Mouse (Mus musculus): ENCODE results near the gene Inka1.

Inka1 gene

DNA sequence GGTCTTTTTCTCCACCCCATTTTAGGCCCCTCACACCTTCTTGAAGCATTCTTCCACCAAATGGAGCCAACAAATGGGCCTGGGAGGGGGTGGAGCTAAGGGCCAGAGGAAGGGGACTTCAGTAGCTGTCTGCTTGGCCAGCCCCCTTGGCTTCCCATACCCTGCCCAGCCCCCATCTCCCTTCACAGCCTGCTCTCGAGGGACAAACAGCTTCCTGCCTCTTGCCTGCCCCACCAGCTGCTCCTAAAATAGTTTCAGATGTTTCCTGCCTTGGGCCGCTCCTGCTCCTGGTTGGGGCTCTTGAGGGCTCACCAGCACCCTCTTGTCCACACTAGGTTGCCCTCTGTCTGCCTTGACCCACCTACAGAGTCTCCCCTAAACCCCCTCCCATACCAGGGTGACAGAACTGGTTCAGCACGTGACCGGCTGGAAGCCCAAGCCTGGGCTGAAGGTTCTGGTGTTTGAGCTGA, 2.2 kb downstream of the Inka1 start:
- DNase-seq, result peak; percentile 88

DNA sequence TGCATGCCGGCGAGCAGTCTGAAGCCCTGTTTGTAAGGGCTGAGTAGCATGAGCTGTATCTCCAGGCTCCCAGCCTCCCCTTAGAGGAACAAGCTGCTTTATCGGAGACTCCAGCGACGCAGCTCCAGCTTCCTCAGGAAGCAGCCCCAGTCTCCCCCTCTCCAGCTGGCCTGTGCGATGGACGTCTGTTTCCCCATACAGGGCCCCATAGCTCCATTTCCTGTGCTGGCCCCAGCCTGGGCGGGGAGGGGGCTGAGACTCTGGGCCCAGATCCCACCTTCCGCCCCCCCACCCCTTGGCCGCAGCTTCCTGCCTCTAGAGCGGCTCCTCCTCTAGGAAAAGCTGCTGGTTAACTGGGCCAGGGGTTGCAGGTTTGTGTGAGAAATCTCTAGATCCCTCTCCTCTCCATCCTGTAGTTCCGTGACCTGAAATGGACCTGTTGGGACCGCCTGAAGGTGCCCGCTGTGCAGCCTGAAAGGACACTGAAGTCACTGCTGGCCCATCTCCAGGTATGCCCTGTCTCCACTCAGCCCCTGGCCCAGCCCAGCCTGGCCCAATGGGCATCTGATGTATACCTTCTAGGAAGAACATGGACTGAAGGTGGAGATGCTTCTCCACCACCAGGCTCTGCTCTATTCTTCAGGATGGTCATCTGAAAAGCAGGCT, 2.9 kb downstream of the Inka1 start, which contains the start of gene Gm20661:
TSS of gene Gm20661 (plus strand) at position 378 of the 666 bp plus-strand sequence.
- peak; percentile 72 for DNase-seq

DNA sequence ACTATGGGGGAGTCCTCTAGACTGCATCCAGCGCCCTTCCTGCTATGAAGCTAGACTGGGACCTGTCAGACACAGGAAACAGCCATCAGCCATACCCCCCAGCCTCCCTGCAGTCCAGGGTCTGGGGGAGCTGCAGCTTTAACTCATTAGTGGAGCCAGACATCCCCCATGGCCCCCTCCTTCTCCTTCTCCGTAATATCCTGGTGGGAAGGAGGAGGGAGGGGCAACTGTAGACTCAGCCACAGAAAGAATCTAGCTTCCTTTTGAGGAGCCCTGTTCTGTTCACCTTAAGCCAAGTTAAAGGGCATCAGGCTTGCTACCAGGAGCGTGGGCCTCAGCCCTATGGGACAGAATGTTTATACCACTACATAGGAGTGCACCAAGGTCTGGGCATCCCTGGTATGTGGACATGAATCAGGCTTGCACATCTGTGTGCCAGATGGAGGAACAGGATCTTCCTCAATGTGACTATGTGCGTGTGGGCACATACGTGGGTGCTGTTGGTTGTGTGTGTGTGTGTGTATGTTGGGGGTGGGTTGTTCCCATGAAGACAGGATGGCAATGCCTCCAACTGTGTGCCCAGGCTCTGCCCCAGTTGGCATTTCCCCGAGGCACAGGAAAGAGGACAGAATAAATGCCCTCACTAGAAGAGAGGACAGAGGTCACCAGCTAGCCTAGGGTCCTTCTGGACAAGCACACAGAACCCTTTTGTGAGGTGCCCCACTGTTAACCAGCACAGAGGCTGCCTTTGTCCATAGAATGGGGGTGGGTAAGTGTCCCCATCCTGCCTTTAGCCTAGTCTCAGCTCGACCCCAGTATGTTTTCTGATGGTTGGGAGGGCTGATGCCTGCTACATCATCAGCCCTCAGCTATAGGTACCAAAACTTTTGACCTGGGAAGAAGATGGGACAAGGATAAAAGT, 3.7 kb downstream of the Inka1 start:
- no peak for DNase-seq

DNA sequence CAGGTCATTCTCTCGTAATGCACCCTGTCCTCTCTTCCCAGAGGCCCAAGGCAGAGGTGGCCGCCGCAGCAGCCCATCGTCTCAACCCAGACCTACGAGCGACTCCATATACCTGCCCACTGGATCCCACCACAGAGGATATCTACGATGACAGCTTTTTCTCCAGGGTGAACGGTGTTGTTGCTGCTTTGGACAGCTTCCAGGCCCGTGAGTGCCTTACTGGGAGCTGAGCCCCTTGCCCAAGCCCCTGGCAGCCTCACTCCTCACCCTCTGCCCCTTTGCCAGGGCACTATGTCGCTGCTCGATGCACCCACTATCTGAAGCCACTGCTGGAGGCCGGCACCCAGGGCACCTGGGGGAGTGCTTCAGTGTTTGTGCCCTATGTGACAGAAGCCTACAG, 6.9 kb downstream of the Inka1 start:
- no peak for DNase-seq

DNA sequence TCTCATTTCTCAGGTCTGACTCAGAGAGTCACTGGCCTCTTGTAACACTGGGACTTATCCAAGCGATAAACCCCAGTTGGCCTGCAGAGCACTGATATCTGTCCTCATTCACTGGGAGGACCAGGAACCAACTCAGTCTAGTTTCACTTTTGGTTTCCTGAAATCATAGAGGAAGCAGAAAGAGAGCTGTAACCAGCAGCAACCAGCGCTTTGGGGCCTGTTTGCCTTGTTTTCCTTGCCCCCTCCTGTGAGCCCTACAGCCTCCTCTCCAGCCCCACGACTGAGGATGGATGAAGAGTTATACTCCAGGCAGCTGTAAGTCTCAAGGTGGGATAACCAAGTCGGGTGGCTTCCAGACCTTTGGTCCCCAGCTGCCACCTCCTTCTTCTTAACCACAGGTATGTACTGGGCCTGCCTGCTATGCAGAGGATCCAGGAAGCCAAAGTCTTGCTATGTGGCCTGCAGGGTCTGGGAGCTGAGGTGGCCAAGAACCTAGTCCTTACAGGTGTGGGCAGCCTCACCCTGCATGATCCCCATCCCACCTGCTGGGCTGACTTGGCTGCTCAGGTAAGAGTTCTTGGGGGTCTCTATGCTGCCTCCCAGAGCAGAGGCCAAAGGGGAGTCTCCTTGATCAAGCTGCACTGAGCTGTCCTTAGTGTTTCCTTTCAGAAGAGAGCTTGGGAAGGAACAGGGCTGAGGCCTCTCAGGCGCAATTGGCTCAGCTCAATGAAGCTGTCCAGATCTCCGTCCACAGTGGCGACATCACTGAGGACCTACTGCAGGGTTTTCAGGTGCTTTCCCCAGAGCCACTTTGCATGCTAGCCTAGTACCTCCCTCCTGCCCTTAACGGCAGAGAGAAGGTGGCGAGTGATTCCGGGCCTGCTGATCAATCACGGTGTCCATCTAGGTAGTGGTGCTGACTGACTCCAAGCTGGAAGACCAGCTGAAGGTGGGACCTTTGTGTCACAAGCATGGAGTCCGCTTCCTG, 10.0 kb downstream of the Inka1 start, which contains the start of gene Uba7:
TSS of gene Uba7 (plus strand) at position 107 of the 988 bp plus-strand sequence.
- DNase-seq, result peak; percentile 59

DNA sequence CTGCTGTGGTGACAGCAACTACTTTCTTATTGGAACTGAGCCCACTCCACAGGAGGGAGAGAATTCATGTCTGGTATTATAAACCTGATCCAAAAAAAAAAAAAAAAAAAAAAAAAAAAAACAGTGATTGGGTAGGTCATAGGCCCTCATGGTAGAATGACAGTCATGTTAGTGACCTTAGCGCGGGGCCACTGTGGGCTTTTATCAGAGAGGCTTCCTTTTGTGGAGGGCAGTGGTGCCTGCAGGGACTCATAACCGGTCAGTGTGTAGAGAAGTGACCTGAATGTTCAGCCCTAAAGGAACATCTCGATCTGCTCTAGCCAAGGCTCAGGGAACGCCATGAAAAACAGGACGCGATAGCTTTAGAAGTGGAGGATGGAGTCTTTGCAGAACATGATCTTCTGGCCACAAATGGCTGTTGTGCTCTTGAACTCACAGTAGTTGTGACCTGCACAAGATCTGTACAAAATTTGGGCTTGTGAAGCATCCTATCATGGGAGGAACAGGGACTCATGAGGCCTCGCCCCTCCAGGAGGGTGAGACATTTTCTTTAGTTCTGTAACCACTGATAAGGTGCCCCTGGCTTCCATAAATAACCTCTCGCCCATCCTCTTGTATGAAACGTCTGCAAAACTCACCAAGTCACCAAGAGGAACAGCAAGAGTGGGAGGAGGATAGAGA, 11.0 kb downstream of the Inka1 start:
- DNase-seq, result no peak

DNA sequence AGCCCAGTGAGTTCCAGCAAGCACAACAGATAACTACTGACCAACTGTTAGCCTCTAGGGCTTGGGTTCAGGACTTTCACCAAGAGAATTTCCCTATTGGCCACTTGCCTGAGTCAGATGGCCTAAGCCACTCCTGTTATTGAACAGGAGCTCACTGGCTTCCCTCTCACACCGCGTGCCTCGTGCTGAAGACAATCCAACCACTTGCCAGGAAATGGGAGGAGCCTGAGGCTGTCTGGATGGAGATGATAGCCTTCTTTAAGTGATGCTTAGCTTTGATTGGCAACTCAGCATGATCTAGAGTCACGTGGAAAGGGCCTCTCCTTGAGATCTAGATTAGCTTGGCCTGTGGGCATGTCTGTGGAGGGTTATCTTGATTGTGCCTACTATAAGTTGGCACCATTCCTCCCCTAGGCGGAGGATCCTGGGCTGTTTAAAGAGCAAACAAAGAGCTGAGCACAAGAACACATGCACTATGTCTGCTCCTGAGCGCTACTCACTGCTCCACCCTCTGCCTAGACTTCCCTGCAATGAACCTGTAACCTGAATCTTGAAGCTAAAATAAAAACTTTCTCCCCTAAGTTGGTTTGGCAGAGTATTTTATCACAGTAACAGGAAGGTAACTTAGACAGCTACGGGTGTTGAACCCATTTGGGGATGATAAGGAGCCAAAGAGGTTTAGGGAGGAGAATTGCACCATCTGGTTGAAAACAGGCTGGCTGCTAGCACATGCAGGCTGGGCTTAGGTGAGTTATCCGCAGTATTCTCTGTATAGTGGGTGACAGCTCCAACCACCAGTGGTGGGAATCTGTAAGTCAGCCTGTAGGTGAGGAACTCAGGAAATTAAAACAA, 13.8 kb downstream of the Inka1 start:
- no peak for DNase-seq

DNA sequence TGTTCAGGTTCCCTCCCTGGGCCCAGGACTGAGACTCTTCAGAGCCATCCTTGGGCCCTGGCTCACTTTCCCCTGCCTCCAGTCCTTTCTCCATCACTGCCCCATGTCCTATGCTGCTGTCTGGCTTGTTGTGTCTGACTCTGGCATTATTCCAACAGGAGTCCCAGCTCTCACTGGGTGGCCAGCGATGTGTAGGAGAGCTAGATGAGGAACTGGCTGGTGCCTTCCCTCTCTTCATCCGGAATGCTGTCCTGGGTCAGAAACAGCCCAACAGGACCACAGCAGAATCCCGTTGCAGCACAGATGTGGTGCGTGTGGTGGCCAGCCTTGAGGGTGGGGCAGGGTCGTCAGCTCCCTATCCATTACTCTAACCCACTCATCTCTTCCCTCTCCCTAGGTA, 15.4 kb downstream of the Inka1 start:
- DNase-seq, result no peak

DNA sequence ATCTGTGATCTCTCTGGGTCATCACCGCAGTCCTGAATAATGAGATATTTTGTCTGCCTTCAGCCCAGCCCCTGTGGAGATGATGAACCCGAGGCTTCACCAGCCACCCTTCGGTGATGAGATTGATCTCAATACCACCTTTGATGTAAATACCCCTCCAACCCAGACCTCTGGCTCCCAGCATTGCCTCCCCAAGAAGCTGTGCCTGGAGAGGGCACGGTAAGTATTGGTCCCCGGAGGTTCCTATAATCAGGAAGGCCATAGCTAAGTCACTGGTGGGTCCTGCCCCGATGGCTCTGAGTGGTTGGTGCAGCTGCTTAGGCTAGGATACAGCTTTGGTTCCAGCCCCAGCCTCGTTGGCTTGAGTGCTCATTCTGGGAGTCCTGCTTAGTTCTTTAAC, 17.1 kb downstream of the Inka1 start:
- no peak for DNase-seq

DNA sequence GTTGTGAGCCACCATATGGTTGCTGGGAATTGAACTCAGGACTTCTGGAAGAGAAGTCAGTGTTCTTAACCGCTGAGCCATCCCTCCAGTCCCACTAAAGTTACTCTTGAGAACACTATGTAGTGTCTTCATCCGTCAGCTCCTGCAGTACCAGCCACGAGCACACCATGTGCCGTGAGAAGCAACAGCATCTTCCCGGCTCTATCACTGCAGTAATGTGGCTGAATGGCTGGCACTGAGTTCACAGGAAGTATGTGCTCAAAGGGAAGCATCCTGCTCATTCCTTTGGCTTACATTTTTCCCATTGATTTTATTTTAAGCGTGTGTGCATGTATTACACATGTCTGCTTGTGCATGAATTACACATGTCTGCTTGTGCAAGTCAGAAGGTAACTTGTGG, 18.2 kb downstream of the Inka1 start:
- no peak for DNase-seq

DNA sequence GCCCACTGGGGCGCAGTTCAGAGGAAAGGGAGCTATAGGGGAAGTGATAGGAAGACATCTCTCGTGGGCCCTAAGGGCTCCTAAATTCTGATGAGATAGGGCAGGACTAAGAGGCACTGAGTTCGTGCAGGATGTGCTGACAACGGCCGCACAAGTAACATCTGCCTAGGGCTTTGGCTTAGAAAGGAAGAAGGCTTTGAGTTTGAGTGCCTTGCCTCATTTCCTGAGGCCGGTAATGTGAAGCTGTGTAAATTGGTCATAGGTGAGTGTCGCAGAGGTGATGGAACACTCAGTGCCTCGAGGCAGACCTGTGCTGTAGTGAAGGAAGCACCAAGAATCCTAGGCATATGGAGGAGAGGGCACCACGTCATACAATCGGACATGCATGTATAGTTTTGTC, 19.0 kb downstream of the Inka1 start:
- no peak for DNase-seq

DNA sequence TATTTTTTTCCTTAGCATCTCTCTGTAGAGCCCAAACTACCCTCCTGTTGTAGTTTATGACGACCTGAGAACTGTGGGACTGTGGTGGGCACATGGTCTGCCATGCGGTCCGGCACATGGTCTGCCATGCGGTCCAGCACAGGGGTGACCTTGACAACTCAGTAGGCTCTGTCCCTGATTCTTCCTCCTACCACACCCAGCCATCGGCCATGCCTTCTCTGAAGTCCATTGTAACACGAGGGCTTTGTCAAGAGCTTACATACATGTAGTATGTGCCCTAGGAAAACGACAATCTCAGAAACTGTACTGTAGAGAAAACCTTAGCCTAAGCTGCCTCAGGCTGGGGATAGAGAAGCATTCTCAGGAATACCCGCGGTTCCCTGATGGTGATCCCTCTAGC, 21.0 kb downstream of the Inka1 start:
- no peak for DNase-seq

DNA sequence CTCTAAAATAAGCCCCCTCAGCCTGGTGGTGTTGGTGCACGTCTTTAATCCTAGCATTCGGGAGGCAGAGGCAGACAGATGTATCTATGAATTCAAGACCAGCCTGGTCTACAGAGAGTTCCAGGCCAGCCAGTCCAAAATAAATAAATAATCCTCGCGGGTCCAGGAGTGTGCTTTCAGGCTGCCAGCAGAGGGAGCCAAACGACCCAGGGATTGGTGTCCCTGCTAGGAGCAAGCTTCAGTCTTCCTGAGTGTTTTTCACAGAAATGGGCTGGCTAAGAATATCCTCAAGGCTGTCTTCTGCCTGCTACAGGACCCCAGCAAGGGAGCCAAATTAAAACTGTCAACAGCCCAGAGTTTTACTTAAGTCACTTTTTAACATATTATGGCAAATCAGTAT, 22.0 kb downstream of the Inka1 start:
- DNase-seq, result peak; percentile 85

DNA sequence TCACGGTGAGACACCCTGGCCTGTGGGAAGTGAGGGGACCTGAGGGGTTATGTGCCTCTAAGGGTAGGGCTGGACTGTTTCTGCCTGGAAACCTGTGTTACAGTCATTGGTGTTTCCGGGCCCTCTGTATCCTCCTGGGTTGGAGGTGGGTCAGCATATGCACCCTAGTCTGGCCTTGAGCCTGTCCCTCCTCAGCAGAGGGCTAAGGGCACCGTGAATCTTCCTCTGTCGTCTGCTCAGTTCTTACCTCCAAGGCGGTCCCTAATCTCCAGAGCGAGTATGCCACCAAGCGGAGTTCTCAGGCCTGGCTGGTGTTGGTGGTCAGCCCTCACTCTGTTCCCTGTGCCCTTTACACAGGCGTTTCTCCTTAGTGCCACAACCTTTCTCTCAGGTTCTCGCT, 22.8 kb downstream of the Inka1 start:
- DNase-seq, result no peak

DNA sequence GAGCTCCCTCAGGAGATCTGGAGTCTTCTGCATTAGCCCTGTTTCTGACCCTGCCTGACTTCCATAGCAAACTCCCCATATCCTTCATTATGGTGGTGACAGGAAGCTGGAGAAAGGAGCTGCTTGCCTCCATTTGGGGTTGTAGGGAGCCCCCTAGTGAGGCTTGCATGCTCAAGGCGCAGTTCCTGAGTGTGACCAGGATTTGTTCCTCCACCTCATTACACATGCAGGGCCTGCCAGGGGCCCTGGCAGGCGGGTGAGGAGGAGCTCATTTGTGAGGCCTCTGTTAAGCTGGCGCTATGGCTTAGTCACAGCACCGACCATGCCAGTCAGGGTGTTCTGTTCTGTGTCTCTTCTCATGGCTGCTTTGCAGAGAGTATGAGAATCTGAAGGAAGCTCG, 23.8 kb downstream of the Inka1 start:
- DNase-seq, result no peak

DNA sequence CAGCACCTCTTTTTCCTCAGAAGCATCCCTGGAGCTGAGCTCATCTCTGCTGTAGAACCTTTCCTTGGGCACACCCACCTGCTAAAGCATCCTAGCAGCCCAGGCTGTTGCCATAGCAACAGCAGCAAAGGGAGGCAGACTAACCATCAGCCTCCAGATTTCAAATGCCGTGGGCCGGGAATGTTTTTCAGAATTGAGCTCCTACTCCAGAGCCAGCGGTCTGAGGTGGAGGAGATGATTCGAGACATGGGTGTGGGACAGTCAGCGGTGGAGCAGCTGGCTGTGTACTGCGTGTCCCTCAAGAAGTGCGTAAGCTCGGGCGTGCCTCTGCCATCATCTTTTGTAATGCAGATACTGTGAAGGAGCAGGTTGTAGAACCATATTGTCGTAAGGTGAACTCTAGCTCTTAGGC, 24.3 kb downstream of the Inka1 start:
- no peak for DNase-seq

DNA sequence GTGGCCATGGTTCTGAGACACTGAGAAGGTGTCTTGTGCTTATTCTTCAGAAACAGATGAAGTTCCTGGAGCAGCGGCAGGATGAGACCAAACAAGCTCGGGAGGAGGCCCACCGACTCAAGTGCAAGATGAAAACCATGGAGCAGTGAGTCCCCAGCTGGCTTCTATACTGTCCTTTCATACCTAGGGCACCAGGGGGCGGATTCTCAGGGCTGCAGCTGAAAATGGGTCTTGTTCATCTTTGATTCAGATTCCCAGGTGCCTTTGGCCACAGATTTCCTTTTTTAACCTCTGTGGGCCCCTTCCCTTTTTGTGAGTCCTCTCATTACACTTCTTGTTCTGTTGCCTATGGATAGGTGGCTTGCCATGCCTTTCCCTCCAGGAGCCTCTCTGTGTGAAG, 24.8 kb downstream of the Inka1 start:
- no peak for DNase-seq

DNA sequence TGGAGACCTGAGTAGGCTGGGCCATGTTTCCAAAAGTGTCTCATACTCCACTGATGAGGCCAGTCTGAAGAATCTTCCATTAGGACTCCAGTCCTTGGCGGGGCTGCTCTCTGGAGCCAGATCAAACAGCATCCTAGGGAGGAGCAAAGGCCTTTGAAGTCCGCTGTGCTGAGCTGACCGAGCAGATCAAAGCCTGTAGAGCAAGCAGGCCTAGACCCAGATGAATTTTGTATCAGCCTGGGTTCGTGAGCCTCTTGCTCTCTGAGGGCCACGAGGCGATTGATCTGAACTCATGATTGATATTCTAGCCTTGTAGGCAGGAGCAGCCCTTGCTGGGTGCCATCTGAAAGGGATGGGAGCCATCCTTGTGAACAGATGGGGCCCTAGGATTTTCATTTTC, 25.8 kb downstream of the Inka1 start:
- no peak for DNase-seq

DNA sequence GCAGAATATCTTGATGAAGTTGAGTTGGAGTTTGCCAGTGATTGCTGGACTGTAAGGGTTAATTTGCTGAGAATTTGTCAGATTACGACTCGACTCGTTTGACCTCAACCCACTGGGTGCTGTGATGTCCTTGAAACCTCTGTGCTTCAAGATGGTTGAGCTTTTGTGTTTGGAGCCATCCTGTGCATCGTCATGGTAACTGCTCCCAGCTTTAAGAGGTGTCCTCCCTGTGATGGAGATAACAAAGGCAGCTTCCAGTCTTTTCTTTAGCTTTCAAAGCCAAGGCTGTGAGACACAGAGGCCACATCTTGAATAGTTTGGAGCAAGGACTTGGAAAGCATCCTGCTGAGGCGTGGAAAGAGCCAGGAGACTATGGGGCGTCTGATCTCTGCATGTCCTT, 28.5 kb downstream of the Inka1 start:
- no peak for DNase-seq

DNA sequence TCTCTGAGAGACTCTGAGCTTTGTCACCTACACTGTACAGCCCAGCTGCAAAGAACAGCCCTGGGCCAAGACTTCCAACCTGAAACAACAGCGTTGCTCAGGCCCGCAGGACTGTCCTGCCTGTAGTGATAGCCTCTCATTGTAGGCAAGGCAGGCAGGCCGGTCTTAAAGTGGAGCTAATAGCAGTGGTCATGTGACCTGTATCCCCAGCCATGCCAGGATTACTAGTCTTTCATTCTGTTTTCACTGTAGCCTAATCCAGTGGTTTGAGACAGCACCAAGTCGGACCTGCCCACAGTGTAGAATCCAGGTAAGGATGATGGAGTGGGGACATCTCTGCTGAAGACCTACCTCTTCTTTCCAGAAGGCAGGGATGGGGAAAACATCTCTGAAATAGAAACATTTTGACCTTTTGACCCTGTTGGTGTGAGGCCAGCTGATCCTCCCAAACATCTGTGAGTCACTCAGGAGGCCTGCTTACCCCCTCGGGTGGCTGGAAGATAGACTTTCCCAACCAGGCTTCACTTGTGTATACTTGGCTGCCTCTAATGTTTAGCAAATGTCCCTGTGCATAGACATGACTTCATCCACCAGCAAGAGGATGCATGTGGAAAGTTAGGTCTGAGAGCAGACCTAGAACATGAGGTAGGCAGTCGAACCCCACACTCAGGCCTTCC, 29.9 kb downstream of the Inka1 start:
- DNase-seq, result no peak

Measured in kidney, adult 9 months (tissue).